Mouse (Mus musculus): Measurements from ENCODE around the gene Ndufs7. TPM values are rescaled to one million over a fixed set of nuclear protein-coding genes. Genes with fewer than 3 reads are reported as not detected.
"Not testable (repeated sequence)": the region's sequence is repeated elsewhere in the genome, so short reads cannot be mapped to it uniquely, and the experiment has no call there.

The Ndufs7 gene
- total and polyA plus RNA-seq, 2 experiments from 2014 or later, result 838 to 1,203 TPM

DNA sequence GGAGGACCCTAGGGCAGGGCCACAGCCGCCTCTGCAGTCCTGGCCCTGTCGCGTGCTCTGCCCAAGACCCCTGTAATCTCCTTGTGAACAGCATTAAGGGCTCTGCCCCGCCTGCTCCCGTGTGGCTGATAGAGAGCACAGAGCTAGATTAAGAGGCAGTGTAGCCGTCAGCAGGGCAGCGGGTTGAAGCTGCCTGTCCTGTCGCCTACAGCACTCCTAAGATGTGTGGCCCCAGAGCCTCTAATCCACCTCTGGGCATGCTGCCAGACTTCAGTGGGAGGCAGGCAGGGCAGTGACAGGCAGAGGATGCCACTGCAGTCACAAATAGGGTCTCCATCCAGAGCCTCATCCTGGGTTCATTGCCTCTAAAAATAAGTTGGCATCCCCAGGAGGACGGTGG lies 6.8 kb upstream of the Ndufs7 start:
- H3K9me3 ChIP-seq (replicated peaks; ENCODE audit: control insufficient read depth, low read length), result no peaks in the 10 kb centered on the region
- H3K4me1 ChIP-seq (ENCODE audit: control insufficient read depth, insufficient read depth), result peaks cover 5% of the 10 kb centered on the region; the same call in 1 of the 2 replicates
- 24% methylated on average over 9 of the region's 9 CpGs for WGBS
- no peak overlapping the region for H3K4me3 ChIP-seq (ENCODE audit: low read depth, low read length)
- H3K4me2 ChIP-seq (ENCODE audit: low read depth, low read length), result no peak overlapping the region
- H3K36me3 ChIP-seq (replicated peaks; ENCODE audit: control insufficient read depth, insufficient read depth, low read length), result peaks cover 74% of the 10 kb centered on the region
- H3K9ac ChIP-seq (replicated peaks; ENCODE audit: low read depth, low read length), result no peak overlapping the region
- no peaks in the 10 kb centered on the region for H3K27me3 ChIP-seq (ENCODE audit: control insufficient read depth, insufficient read depth, low read length)
- no peak for TF ChIP-seq CTCF (IDR thresholded peaks at IDR 0.05; ENCODE audit: low read depth)
- TF ChIP-seq EP300 (IDR thresholded peaks at IDR 0.05; ENCODE audit: low read depth), result no peak
- DNase-seq (ENCODE audit: low spot score), result no peak
- ATAC-seq (ENCODE audit: insufficient read depth, low read depth), result peak; percentile 38
- peak overlapping the region; percentile 48; the same call in 1 of the 2 replicates for H3K27ac ChIP-seq (ENCODE audit: low read depth)

DNA sequence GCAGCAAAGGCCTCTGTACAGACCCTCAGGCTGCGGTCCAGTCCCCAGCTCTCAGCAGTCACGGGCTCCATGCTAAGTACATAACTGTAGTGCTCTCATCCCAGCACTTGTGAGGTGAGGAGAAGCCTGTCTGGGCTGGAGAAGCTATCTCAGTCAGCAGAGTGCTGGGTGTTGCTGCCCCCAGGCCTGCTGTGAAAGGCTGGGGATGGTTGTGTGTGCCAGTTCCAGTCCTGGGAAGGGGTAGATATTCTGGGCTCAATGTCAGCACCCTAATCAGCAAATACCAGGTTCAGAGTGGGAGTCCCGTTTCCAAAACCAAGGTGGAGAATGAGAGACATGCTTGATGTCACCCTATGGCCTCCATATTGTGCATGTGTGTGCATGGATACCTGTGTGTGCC lies 6.3 kb upstream of the Ndufs7 start:
- ATAC-seq (ENCODE audit: insufficient read depth, low read depth), result no peak
- no peak overlapping the region for H3K4me2 ChIP-seq (ENCODE audit: low read depth, low read length)
- H3K4me1 ChIP-seq (ENCODE audit: control insufficient read depth, insufficient read depth), result peaks cover 5% of the 10 kb centered on the region; the same call in 1 of the 2 replicates
- no peaks in the 10 kb centered on the region for H3K27me3 ChIP-seq (ENCODE audit: control insufficient read depth, insufficient read depth, low read length)
- no peak overlapping the region for H3K4me3 ChIP-seq (ENCODE audit: low read depth, low read length)
- 35% methylated on average over 3 of the region's 3 CpGs for WGBS
- TF ChIP-seq CTCF (IDR thresholded peaks at IDR 0.05; ENCODE audit: low read depth), result no peak
- TF ChIP-seq EP300 (IDR thresholded peaks at IDR 0.05; ENCODE audit: low read depth), result no peak
- H3K36me3 ChIP-seq (replicated peaks; ENCODE audit: control insufficient read depth, insufficient read depth, low read length), result peaks cover 69% of the 10 kb centered on the region
- DNase-seq (ENCODE audit: low spot score), result no peak
- H3K9me3 ChIP-seq (replicated peaks; ENCODE audit: control insufficient read depth, low read length), result no peaks in the 10 kb centered on the region
- H3K27ac ChIP-seq (ENCODE audit: low read depth), result no peak overlapping the region
- H3K9ac ChIP-seq (replicated peaks; ENCODE audit: low read depth, low read length), result no peak overlapping the region

DNA sequence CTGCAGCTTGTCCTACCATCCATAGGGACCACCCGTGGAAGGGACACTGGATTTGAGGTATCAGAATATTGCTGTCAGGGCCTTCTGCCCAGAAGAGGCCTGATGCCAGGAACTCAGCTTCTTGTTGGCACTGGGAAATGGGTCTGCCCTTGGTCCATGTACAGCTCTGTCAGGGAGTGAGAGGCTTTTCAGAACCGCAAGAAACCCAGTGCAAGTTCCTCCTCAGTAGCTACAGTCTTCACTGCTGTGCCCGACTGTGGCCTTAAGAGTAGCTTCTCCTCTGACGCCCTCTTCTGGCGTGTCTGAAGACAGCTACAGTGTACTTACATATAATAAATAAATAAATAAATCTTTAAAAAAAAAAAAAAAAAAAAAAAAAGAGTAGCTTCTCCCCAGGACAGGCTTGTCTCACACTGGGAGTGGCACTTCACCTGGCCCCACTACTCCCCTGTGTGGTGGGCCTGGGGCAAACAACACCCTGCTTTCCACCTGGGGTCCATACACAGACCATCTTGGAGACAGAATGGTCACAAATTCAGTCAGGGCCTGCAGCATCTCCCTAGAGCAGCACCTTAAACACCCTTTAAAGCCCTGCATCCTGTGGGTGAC lies 4.0 kb upstream of the Ndufs7 start:
- Histone ChIP-seq H3K4me3 (ENCODE audit: low read depth, low read length) (no peak overlapping the region), H3K27me3 (ENCODE audit: control insufficient read depth, insufficient read depth, low read length) (no peaks in the 10 kb centered on the region), H3K4me1 (ENCODE audit: control insufficient read depth, insufficient read depth) (peaks cover 5% of the 10 kb centered on the region; the same call in 1 of the 2 replicates), H3K9ac (replicated peaks; ENCODE audit: low read depth, low read length) (no peak overlapping the region), H3K9me3 (replicated peaks; ENCODE audit: control insufficient read depth, low read length) (no peaks in the 10 kb centered on the region), H3K27ac (ENCODE audit: low read depth) (no peak overlapping the region), H3K4me2 (ENCODE audit: low read depth, low read length) (no peak overlapping the region), H3K36me3 (replicated peaks; ENCODE audit: control insufficient read depth, insufficient read depth, low read length) (peaks cover 46% of the 10 kb centered on the region)
- ATAC-seq (ENCODE audit: insufficient read depth, low read depth), result no peak
- TF ChIP-seq EP300 (IDR thresholded peaks at IDR 0.05; ENCODE audit: low read depth) (no peak), CTCF (IDR thresholded peaks at IDR 0.05; ENCODE audit: low read depth) (peak; percentile 36; the same call in 1 of the 2 replicates)
- 33% methylated on average over 5 of the region's 5 CpGs for WGBS
- peak; percentile 49 for DNase-seq (ENCODE audit: low spot score)

DNA sequence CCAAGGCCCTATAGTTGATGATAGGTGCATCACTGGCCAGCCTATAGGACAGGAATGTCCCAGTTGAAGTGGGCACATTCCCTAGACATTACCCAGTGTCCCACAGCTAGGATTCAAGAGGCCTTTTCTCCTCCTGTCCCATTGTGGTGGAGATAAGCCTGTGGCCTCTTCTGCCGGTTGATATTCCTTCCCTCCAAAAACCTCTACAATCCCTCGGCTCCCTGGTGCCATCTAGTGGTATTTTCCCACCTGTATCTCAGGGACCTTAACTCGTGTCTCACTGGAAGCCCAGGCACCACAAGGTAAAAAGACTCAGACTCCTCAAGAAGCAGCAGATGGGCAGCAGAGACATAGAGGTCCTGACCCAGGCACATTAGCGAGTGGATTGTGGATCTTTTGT lies 3.3 kb upstream of the Ndufs7 start:
- H3K9me3 ChIP-seq (replicated peaks; ENCODE audit: control insufficient read depth, low read length), result no peaks in the 10 kb centered on the region
- TF ChIP-seq EP300 (IDR thresholded peaks at IDR 0.05; ENCODE audit: low read depth) (no peak), CTCF (IDR thresholded peaks at IDR 0.05; ENCODE audit: low read depth) (peak; percentile 94)
- no peak overlapping the region for H3K9ac ChIP-seq (replicated peaks; ENCODE audit: low read depth, low read length)
- peaks cover 39% of the 10 kb centered on the region for H3K36me3 ChIP-seq (replicated peaks; ENCODE audit: control insufficient read depth, insufficient read depth, low read length)
- ATAC-seq (ENCODE audit: insufficient read depth, low read depth) (no peak), DNase-seq (ENCODE audit: low spot score) (peak; percentile 83)
- H3K4me3 ChIP-seq (ENCODE audit: low read depth, low read length), result no peak overlapping the region
- peaks cover 12% of the 10 kb centered on the region for H3K4me1 ChIP-seq (ENCODE audit: control insufficient read depth, insufficient read depth)
- H3K27me3 ChIP-seq (ENCODE audit: control insufficient read depth, insufficient read depth, low read length), result no peaks in the 10 kb centered on the region
- no peak overlapping the region for H3K4me2 ChIP-seq (ENCODE audit: low read depth, low read length)
- 8% methylated on average over 4 of the region's 4 CpGs for WGBS
- H3K27ac ChIP-seq (ENCODE audit: low read depth), result no peak overlapping the region

DNA sequence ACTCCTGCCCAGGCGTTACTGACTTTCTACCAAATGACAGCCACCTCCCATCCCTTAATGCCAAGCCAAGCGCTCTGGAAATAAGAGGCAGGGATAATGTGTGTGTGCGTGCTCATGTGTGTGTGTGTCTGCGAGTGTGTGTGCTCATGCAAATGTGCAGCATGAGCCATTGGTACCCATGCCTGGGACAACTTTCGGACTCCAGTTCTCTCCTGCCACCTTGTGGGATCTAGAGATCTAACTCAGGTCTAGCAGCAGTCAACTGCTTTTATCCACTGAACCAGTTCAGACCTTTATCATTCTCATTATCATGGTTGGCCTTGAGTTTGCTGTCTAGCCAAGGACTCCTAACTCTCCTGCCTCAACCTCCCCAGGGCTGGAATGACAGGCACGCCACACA lies 1.1 kb upstream of the Ndufs7 start:
- Histone ChIP-seq H3K36me3 (replicated peaks; ENCODE audit: control insufficient read depth, insufficient read depth, low read length) (peaks cover 21% of the 10 kb centered on the region), H3K27me3 (ENCODE audit: control insufficient read depth, insufficient read depth, low read length) (no peaks in the 10 kb centered on the region), H3K9ac (replicated peaks; ENCODE audit: low read depth, low read length) (no peak overlapping the region), H3K9me3 (replicated peaks; ENCODE audit: control insufficient read depth, low read length) (no peaks in the 10 kb centered on the region), H3K27ac (ENCODE audit: low read depth) (no peak overlapping the region), H3K4me1 (ENCODE audit: control insufficient read depth, insufficient read depth) (peaks cover 7% of the 10 kb centered on the region; the same call in 1 of the 2 replicates), H3K4me2 (ENCODE audit: low read depth, low read length) (no peak overlapping the region), H3K4me3 (ENCODE audit: low read depth, low read length) (no peak overlapping the region)
- 52% methylated on average over 6 of the region's 6 CpGs for WGBS
- peak; percentile 46 for DNase-seq (ENCODE audit: low spot score)
- TF ChIP-seq EP300 (IDR thresholded peaks at IDR 0.05; ENCODE audit: low read depth), result no peak
- TF ChIP-seq CTCF (IDR thresholded peaks at IDR 0.05; ENCODE audit: low read depth), result peak; percentile 53
- no peak for ATAC-seq (ENCODE audit: insufficient read depth, low read depth)

DNA sequence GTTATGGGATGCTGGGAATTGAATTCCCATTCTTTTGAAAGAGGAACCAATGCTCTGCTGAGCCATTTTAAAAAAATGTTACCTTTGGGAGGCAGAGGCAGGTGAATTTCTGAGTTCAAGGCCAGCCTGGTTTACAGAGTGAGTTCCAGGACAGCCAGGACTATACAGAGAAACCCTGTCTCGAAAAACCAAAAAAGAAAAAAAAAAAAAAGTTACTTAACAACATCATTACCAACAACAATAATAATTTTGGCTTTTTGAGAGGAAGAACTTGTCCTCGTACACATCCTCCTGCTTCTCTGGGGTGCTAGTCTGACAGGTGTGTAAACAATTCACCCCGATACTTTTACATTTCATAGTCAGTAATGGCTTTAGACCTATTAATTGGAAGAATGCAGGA lies 484 bp upstream of the Ndufs7 start:
- H3K27me3 ChIP-seq (ENCODE audit: control insufficient read depth, insufficient read depth, low read length); H3K27ac ChIP-seq (ENCODE audit: low read depth); H3K4me1 ChIP-seq (ENCODE audit: control insufficient read depth, insufficient read depth); ATAC-seq (ENCODE audit: insufficient read depth, low read depth); H3K9me3 ChIP-seq (replicated peaks; ENCODE audit: control insufficient read depth, low read length); DNase-seq (ENCODE audit: low spot score); H3K9ac ChIP-seq (replicated peaks; ENCODE audit: low read depth, low read length): not testable (repeated sequence)
- Histone ChIP-seq H3K4me2 (ENCODE audit: low read depth, low read length) (peak overlapping the region; percentile 47), H3K4me3 (ENCODE audit: low read depth, low read length) (peak overlapping the region; percentile 72), H3K36me3 (replicated peaks; ENCODE audit: control insufficient read depth, insufficient read depth, low read length) (peaks cover 20% of the 10 kb centered on the region)
- WGBS, result 52% methylated on average over 3 of the region's 3 CpGs

Measured in heart, postnatal 0 days (tissue).